Mouse (Mus musculus) CH12.LX (cell line): ENCODE measurements around the gene Atp2b2. TPM values are rescaled to one million over a fixed set of nuclear protein-coding genes. Genes with fewer than 3 reads are reported as not detected.

Experiments used
- DNase-seq: peaks from one replicate; pipeline ENCODE4 v3.0.0-alpha.2; 2013; ENCODE audit errors: extremely low read depth
- H3K27ac ChIP-seq: 2 replicates; pipeline ENCODE4 v1.5.1; 2012; ENCODE audit warnings: low read depth, mild to moderate bottlenecking, control low read depth, moderate library complexity; ENCODE audit not compliant: insufficient read depth
- H3K27me3 ChIP-seq: replicated peaks from 2 replicates; pipeline ENCODE3; 2012; ENCODE audit warnings: inconsistent platforms
- H3K36me3 ChIP-seq, 2 experiments: replicated peaks in 1 of 2; 2 replicates each; pipeline versions ENCODE3 to v1.6.1; 2012; ENCODE audit warnings: inconsistent platforms in 1 of 2, low read length in 1 of 2, mild to moderate bottlenecking in 1 of 2, mixed read lengths in 1 of 2, moderate library complexity in 1 of 2; ENCODE audit not compliant: control insufficient read depth in 1 of 2, insufficient read depth in 1 of 2
- H3K4me1 ChIP-seq, 2 experiments: 2 replicates each; pipeline ENCODE4 v1.6.1; 2012; ENCODE audit warnings: inconsistent platforms in 1 of 2, moderate library complexity in 1 of 2; ENCODE audit not compliant: insufficient read depth in 2 of 2, control insufficient read depth in 1 of 2
- H3K4me2 ChIP-seq: 2 replicates; pipeline ENCODE4 v1.6.1; 2012; ENCODE audit warnings: low read depth, mild to moderate bottlenecking, control low read depth; ENCODE audit not compliant: poor library complexity, insufficient read depth, severe bottlenecking
- H3K4me3 ChIP-seq, 3 experiments: fragments of 150-350 bp in 1 of 3; sonication (generic) in 1 of 3; replicated peaks in 1 of 3; 2 replicates each; pipeline versions ENCODE3 to v1.5.1; 2011 to 2012; ENCODE audit warnings: low read depth in 2 of 3, low read length in 2 of 3, mild to moderate bottlenecking in 2 of 3, moderate library complexity in 2 of 3, control low read depth in 1 of 3, improper control_type of control experiment in 1 of 3, inconsistent platforms in 1 of 3, mixed read lengths in 1 of 3; ENCODE audit not compliant: poor library complexity in 1 of 3
- H3K79me2 ChIP-seq: replicated peaks from 2 replicates; pipeline ENCODE4 v1.6.1; 2012; ENCODE audit warnings: mild to moderate bottlenecking, moderate library complexity; ENCODE audit not compliant: control insufficient read depth, poor library complexity, insufficient read depth, severe bottlenecking; ENCODE audit errors: extremely low read depth
- H3K9ac ChIP-seq: 2 replicates; pipeline ENCODE4 v1.6.1; 2012; ENCODE audit warnings: low read depth, mild to moderate bottlenecking, control low read depth, moderate library complexity; ENCODE audit not compliant: insufficient read depth
- H3K9me3 ChIP-seq: replicated peaks from 2 replicates; pipeline ENCODE3; 2012; ENCODE audit warnings: low read length, inconsistent platforms, mixed read lengths
- BHLHE40 ChIP-seq: IDR thresholded peaks from 2 replicates; pipeline ENCODE4 v1.6.1; 2011; ENCODE audit warnings: mild to moderate bottlenecking, low read depth, low read length, improper control_type of control experiment
- E2F4 ChIP-seq: IDR thresholded peaks from 2 replicates; pipeline ENCODE4 v1.6.1; 2011; ENCODE audit warnings: low read depth, low read length, improper control_type of control experiment; ENCODE audit not compliant: insufficient replicate concordance
- EP300 ChIP-seq: IDR thresholded peaks from 2 replicates; pipeline ENCODE4 v1.6.1; 2011; ENCODE audit warnings: low read length, improper control_type of control experiment
- ETS1 ChIP-seq: conservative IDR thresholded peaks from 2 replicates; pipeline ENCODE4 v1.6.1; 2012; ENCODE audit warnings: low read depth, mild to moderate bottlenecking, inconsistent platforms, low read length, improper control_type of control experiment, moderate library complexity
- HCFC1 ChIP-seq: IDR thresholded peaks from 2 replicates; pipeline ENCODE4 v1.6.1; 2012; ENCODE audit warnings: low read depth, mild to moderate bottlenecking, inconsistent platforms, low read length, improper control_type of control experiment
- IRF4 ChIP-seq: IDR thresholded peaks from 2 replicates; pipeline ENCODE4 v1.6.1; 2014; ENCODE audit warnings: low read depth, mild to moderate bottlenecking, inconsistent platforms, low read length, improper control_type of control experiment
- JUN ChIP-seq: IDR thresholded peaks from 2 replicates; pipeline ENCODE4 v1.6.1; 2011; ENCODE audit warnings: low read depth, mild to moderate bottlenecking, low read length, improper control_type of control experiment, moderate library complexity; ENCODE audit not compliant: insufficient read depth
- KAT2A ChIP-seq: IDR thresholded peaks from 2 replicates; pipeline ENCODE4 v1.6.1; 2012; ENCODE audit warnings: low read length, improper control_type of control experiment, inconsistent platforms; ENCODE audit not compliant: insufficient replicate concordance
- MAFK ChIP-seq: IDR thresholded peaks from 2 replicates; pipeline ENCODE4 v1.6.1; 2011; ENCODE audit warnings: low read length, improper control_type of control experiment; ENCODE audit not compliant: insufficient replicate concordance
- MAX ChIP-seq: IDR thresholded peaks from 2 replicates; pipeline ENCODE4 v1.6.1; 2011; ENCODE audit warnings: low read length, improper control_type of control experiment
- MAZ ChIP-seq: IDR thresholded peaks from 2 replicates; pipeline ENCODE4 v1.6.1; 2012; ENCODE audit warnings: low read depth, mild to moderate bottlenecking, inconsistent platforms, low read length, improper control_type of control experiment, moderate library complexity
- MXI1 ChIP-seq: IDR thresholded peaks from 2 replicates; pipeline ENCODE4 v1.6.1; 2011; ENCODE audit warnings: mild to moderate bottlenecking, low read depth, low read length, improper control_type of control experiment
- NELFE ChIP-seq: IDR thresholded peaks from 2 replicates; pipeline ENCODE4 v1.6.1; 2011; ENCODE audit warnings: low read depth, low read length, improper control_type of control experiment
- PAX5 ChIP-seq: IDR thresholded peaks from 2 replicates; pipeline ENCODE4 v1.6.1; 2012; ENCODE audit warnings: low read length, inconsistent platforms, mixed read lengths
- POLR2AphosphoS2 ChIP-seq: IDR thresholded peaks from 2 replicates; pipeline ENCODE4 v1.6.1; 2011; ENCODE audit warnings: low read depth, low read length, improper control_type of control experiment
- RAD21 ChIP-seq: IDR thresholded peaks from 2 replicates; pipeline ENCODE4 v1.6.1; 2011; ENCODE audit warnings: low read depth, mild to moderate bottlenecking, low read length, improper control_type of control experiment, moderate library complexity
- SMC3 ChIP-seq: IDR thresholded peaks from 2 replicates; pipeline ENCODE4 v1.6.1; 2011; ENCODE audit warnings: low read depth, low read length, improper control_type of control experiment
- USF1 ChIP-seq: IDR thresholded peaks from 2 replicates; pipeline ENCODE4 v1.6.1; 2014; ENCODE audit warnings: low read depth, mild to moderate bottlenecking, inconsistent platforms, low read length, improper control_type of control experiment
- ZKSCAN1 ChIP-seq: IDR thresholded peaks from 2 replicates; pipeline ENCODE4 v1.6.1; 2012; ENCODE audit warnings: low read depth, inconsistent platforms, low read length, improper control_type of control experiment, borderline replicate concordance
- ZMIZ1 ChIP-seq: IDR thresholded peaks from 2 replicates; pipeline ENCODE4 v1.6.1; 2012; ENCODE audit warnings: low read depth, mild to moderate bottlenecking, inconsistent platforms, low read length, improper control_type of control experiment
- dilution Hi-C: fragments of 300-500 bp; cut with MboI; formaldehyde crosslinking; loops from 2 replicates; pipeline ENCODE4 v1.14.3; 2020; ENCODE audit warnings: low sequenced_read_pairs; ENCODE audit not compliant: extremely low pct_unique_long_range_greater_than_20kb, extremely low pct_ligation_motif_present
- in situ Hi-C: fragments of 300-500 bp; cut with MboI; formaldehyde crosslinking; loops from 3 replicates; pipeline ENCODE4 v1.14.3; 2019; ENCODE audit warnings: low sequenced_read_pairs, low pct_ligation_motif_present, low pct_unique_long_range_greater_than_20kb, mixed read lengths
- polyA plus RNA-seq: library from polyadenylated mRNA; unstranded; fragments of >175 nt; gene quantifications from 2 replicates; pipeline ENCODE4 v1.2.1, GENCODE M21; 2012; ENCODE audit warnings: low read depth; ENCODE audit not compliant: insufficient read length
- total RNA-seq, 2 experiments: library from RNA; depleted of rRNA; stranded (reverse); fragments of 300-350 nt in 1 of 2; fragments of >200 nt in 1 of 2; gene quantifications; 2 replicates each; pipeline ENCODE4 v1.2.3; 2012 to 2014

Atp2b2 gene
- total and polyA plus RNA-seq, 3 experiments: not detected

- Histone ChIP-seq H3K27ac (no peak overlapping the region), H3K4me1 (0 out of 4 replicates have a peak, but pooled peaks cover 0 to 2% of the 10 kb centered on the region in 2 experiments), H3K79me2 (no peaks in the 10 kb centered on the region), H3K4me3 (no peak overlapping the region), H3K9me3 (no peaks in the 10 kb centered on the region), H3K4me2 (no peak overlapping the region), H3K9ac (no peak overlapping the region), H3K27me3 (peaks cover 75% of the 10 kb centered on the region), H3K36me3 (no peaks in the 10 kb centered on the region)
- TF ChIP-seq POLR2AphosphoS2 (no peak), USF1 (no peak), PAX5 (no peak), KAT2A (no peak), RAD21 (no peak), MAX (no peak)
- dilution Hi-C loops: no loop called here
- DNase-seq: no peak
- in situ Hi-C loops: no loop called here
Measured at GRCm38 (mm10) chr6:113947515-113947914, 94.9 kb downstream of the Atp2b2 start.

- dilution Hi-C loops: no loop called here
- TF ChIP-seq HCFC1: no peak
- no peak for TF ChIP-seq SMC3
- TF ChIP-seq MAFK: no peak
- no peak for TF ChIP-seq MXI1
- no peak for TF ChIP-seq MAX
- TF ChIP-seq IRF4: no peak
- TF ChIP-seq ZMIZ1: no peak
- TF ChIP-seq EP300: no peak
- no peak for TF ChIP-seq E2F4
- TF ChIP-seq BHLHE40: no peak
- TF ChIP-seq MAZ: no peak
- no peak for TF ChIP-seq JUN
- no peak for TF ChIP-seq KAT2A
- TF ChIP-seq ZKSCAN1: no peak
- TF ChIP-seq NELFE: no peak
- no peak for TF ChIP-seq RAD21
- no peak for TF ChIP-seq ETS1
- H3K27ac ChIP-seq: no peak overlapping the region
- no peak overlapping the region for H3K4me3 ChIP-seq
- no peaks in the 10 kb centered on the region for H3K79me2 ChIP-seq
- 0 out of 4 replicates have a peak, but pooled peaks cover 0 to 2% of the 10 kb centered on the region in 2 experiments for H3K4me1 ChIP-seq
- H3K4me2 ChIP-seq: no peak overlapping the region
- in situ Hi-C loops: no loop called here
- no peak for DNase-seq
- H3K27me3 ChIP-seq: peaks cover 84% of the 10 kb centered on the region
- no peaks in the 10 kb centered on the region for H3K9me3 ChIP-seq
- H3K36me3 ChIP-seq: no peaks in the 10 kb centered on the region
- H3K9ac ChIP-seq: no peak overlapping the region
Measured at GRCm38 (mm10) chr6:113942355-113942754, 100.1 kb downstream of the Atp2b2 start.
